Mouse (Mus musculus) liver, embryonic 14.5 days (tissue): Measurements from ENCODE around the gene Celf2. TPM values are rescaled to one million over a fixed set of nuclear protein-coding genes. Genes with fewer than 3 reads are reported as not detected.

ENCODE experiments used
- ATAC-seq: fragments of 200-750 bp; cut with Nextera tagmentation; 2 replicates; pipeline ENCODE4 v1.8.0; 2017; ENCODE audit warnings: moderate number of reproducible peaks, mild to moderate bottlenecking, moderate library complexity; ENCODE audit not compliant: insufficient read depth
- DNase-seq, 3 experiments: peaks; one replicate each; pipeline ENCODE4 v3.0.0-alpha.2; 2012 to 2013; ENCODE audit warnings: low read depth in 3 of 3, low spot score in 3 of 3
- H3K27ac ChIP-seq: fragments of 300-500 bp; sonication (generic); 2 replicates; pipeline ENCODE4 v1.5.1; 2014; ENCODE audit warnings: moderate library complexity, mild to moderate bottlenecking, control low read depth, inconsistent platforms
- H3K27me3 ChIP-seq: fragments of 300-500 bp; sonication (generic); 2 replicates; pipeline ENCODE4 v1.6.1; 2014; ENCODE audit warnings: mild to moderate bottlenecking, low read length, moderate library complexity; ENCODE audit not compliant: control insufficient read depth, insufficient read depth
- H3K36me3 ChIP-seq: fragments of 300-500 bp; sonication (generic); replicated peaks from 2 replicates; pipeline ENCODE4 v1.6.1; 2014; ENCODE audit warnings: low read depth; ENCODE audit not compliant: control insufficient read depth, insufficient read depth
- H3K4me1 ChIP-seq, 2 experiments: fragments of 200-500 bp in 1 of 2; fragments of 300-500 bp in 1 of 2; sonication (generic) in 1 of 2; replicated peaks; 2 replicates each; pipeline ENCODE4 v1.6.1; 2012 to 2014; ENCODE audit warnings: antibody characterized with exemption in 1 of 2, inconsistent platforms in 1 of 2, low read length in 1 of 2; ENCODE audit not compliant: control insufficient read depth in 2 of 2, insufficient read depth in 2 of 2
- H3K4me2 ChIP-seq: fragments of 300-500 bp; sonication (generic); 2 replicates; pipeline ENCODE4 v1.6.1; 2014; ENCODE audit warnings: low read depth, mild to moderate bottlenecking, control low read depth, moderate library complexity
- H3K4me3 ChIP-seq, 2 experiments: fragments of 200-500 bp in 1 of 2; fragments of 300-500 bp in 1 of 2; sonication (generic) in 1 of 2; 2 replicates each; pipeline ENCODE4 v1.5.1; 2012 to 2014; ENCODE audit warnings: low read depth in 2 of 2, low read length in 2 of 2, mild to moderate bottlenecking in 2 of 2, control low read depth in 1 of 2, inconsistent platforms in 1 of 2, moderate library complexity in 1 of 2; ENCODE audit not compliant: insufficient read depth in 1 of 2
- H3K9ac ChIP-seq: fragments of 300-500 bp; sonication (generic); replicated peaks from 2 replicates; pipeline ENCODE4 v1.6.1; 2014; ENCODE audit warnings: mild to moderate bottlenecking, control low read depth, moderate library complexity
- H3K9me3 ChIP-seq: fragments of 300-500 bp; sonication (generic); 2 replicates; pipeline ENCODE4 v1.6.1; 2016; ENCODE audit warnings: low read length, mixed read lengths; ENCODE audit not compliant: control insufficient read depth
- CTCF ChIP-seq: IDR thresholded peaks from 2 replicates; pipeline ENCODE4 v1.5.1; 2016; ENCODE audit warnings: antibody characterized with exemption, low read depth, control low read depth
- EP300 ChIP-seq: IDR thresholded peaks from 2 replicates; pipeline ENCODE4 v1.6.1; 2016; ENCODE audit warnings: antibody characterized with exemption, low read depth
- WGBS: fragments of 180-500 bp; shearing (Covaris S2); extraction: QIAGEN DNeasy Blood & Tissue Kit; methylation state at CpG from one replicate; pipeline ENCODE4 v1.1.7; 2014; ENCODE audit not compliant: insufficient replicate concordance; 5-methylcytosine and 5-hydroxymethylcytosine counted together
- polyA plus RNA-seq, 2 experiments: library from polyadenylated mRNA; depleted of rRNA in 1 of 2; stranded (reverse) in 1 of 2; unstranded in 1 of 2; fragments of >200 nt; fragmentation: Nextera tagmentation in 1 of 2; extraction: Ambion mirVana in 1 of 2; gene quantifications; 2 replicates each; pipeline versions ENCODE4 v1.2.1 to v1.2.3; 2012 to 2014

Celf2 gene
- polyA plus RNA-seq, 2 experiments = 3.9 to 7.8 TPM

- Histone ChIP-seq H3K4me2 (peak overlapping the region; percentile 56), H3K27me3 (no peaks in the 10 kb centered on the region), H3K9me3 (no peaks in the 10 kb centered on the region), H3K4me1 (peaks cover 0 to 4% of the 10 kb centered on the region in 2 experiments; a peak in 1 of 4 replicates), H3K27ac (no peak overlapping the region), H3K9ac (no peak overlapping the region), H3K36me3 (no peaks in the 10 kb centered on the region), H3K4me3 (peak overlapping the region; percentile 48 to 61)
- ATAC-seq = no peak
- 10% methylated on average over 17 of the region's 17 CpGs for WGBS
- TF ChIP-seq CTCF = no peak
- TF ChIP-seq EP300 = no peak
- no peak for DNase-seq
Measured at GRCm38 (mm10) chr2:6721460-6722401, 787.6 kb downstream of the Celf2 start.

DNA sequence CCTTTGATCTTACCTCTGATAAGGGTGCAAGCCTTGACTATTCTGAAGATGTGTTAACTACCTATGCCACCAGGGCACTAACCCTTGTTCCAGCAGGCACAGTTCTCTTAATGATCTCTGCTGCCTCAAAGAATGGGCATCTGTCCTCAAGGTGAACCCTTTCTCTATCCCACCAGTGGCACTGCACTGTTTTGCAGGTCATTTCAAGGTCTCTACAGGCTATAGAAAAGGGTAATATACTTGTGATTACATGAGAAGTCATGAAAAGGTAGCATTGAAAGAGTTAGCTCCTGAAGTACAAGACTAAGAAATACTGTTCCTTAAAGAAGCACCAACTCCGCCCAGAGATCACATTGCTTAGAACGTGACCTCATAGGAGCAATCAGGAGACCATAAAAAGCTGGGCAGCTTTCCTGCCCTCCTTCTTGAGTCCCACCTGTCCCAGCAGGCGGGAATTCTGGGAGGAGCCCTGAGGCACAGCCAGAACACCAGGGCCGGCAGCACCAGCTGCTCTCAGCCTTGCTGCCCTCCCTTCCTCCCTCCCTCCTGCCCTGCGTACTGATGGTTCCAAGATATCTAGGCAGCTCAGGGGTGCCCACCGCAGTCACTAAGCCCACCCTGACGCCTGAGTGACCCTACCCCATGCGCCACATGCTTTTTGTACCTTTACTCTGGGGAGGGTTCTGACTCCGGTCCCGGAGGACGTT is 788.5 kb downstream of the Celf2 start:
- Histone ChIP-seq H3K9ac (0 out of 2 replicates have a peak overlapping the region, but pooled peaks have one; percentile 20), H3K4me2 (peak overlapping the region; percentile 56), H3K4me1 (peaks cover 0 to 4% of the 10 kb centered on the region in 2 experiments; a peak in 1 of 4 replicates), H3K9me3 (no peaks in the 10 kb centered on the region), H3K27ac (no peak overlapping the region), H3K4me3 (peak overlapping the region; percentile 48 to 61), H3K36me3 (no peaks in the 10 kb centered on the region), H3K27me3 (no peaks in the 10 kb centered on the region)
- WGBS = 8% methylated on average over 11 of the region's 11 CpGs
- TF ChIP-seq EP300 = no peak
- no peak for TF ChIP-seq CTCF
- peak; percentile 41; the same call in 1 of the 2 replicates for ATAC-seq
- no peak for DNase-seq

- TF ChIP-seq CTCF (no peak), EP300 (no peak)
- peak overlapping the region; percentile 9; the same call in 1 of the 2 replicates for H3K4me2 ChIP-seq
- H3K27ac ChIP-seq = no peak overlapping the region
- no peaks in the 10 kb centered on the region for H3K27me3 ChIP-seq
- peaks cover 0 to 3% of the 10 kb centered on the region in 2 experiments; a peak in 1 of 4 replicates for H3K4me1 ChIP-seq
- H3K36me3 ChIP-seq = no peaks in the 10 kb centered on the region
- H3K9ac ChIP-seq = no peak overlapping the region
- no peak for ATAC-seq
- DNase-seq = no peak
- H3K9me3 ChIP-seq = no peaks in the 10 kb centered on the region
- 0 out of 4 replicates have a peak overlapping the region, but pooled peaks of 1 of the 2 experiments have one; percentile 6 for H3K4me3 ChIP-seq
Measured at GRCm38 (mm10) chr2:6718864-6719263, 790.5 kb downstream of the Celf2 start.

- no peak for DNase-seq
- Histone ChIP-seq H3K27ac (no peak overlapping the region), H3K27me3 (no peaks in the 10 kb centered on the region), H3K36me3 (no peaks in the 10 kb centered on the region), H3K9me3 (no peaks in the 10 kb centered on the region), H3K4me1 (peaks cover 0 to 2% of the 10 kb centered on the region in 2 experiments; a peak in 1 of 4 replicates), H3K9ac (no peak overlapping the region), H3K4me2 (no peak overlapping the region), H3K4me3 (no peak overlapping the region)
- no peak for ATAC-seq
- TF ChIP-seq EP300 = no peak
- no peak for TF ChIP-seq CTCF
- WGBS = 24% methylated on average over 3 of the region's 3 CpGs
Measured at GRCm38 (mm10) chr2:6717953-6718352, 791.4 kb downstream of the Celf2 start.

GRCm38 (mm10) chr2:6715562-6715961 is 793.8 kb downstream of the Celf2 start:
- ATAC-seq = no peak

More at GRCm38 (mm10) chr2:6715562-6715961, 793.8 kb downstream of the Celf2 start:
- DNase-seq = no peak
- TF ChIP-seq EP300 (no peak), CTCF (no peak)
- H3K27me3 ChIP-seq = no peaks in the 10 kb centered on the region
- H3K4me1 ChIP-seq = peaks cover 0 to 12% of the 10 kb centered on the region in 2 experiments; a peak in 2 of 4 replicates
- no peaks in the 10 kb centered on the region for H3K36me3 ChIP-seq
- H3K4me2 ChIP-seq = no peak overlapping the region
- WGBS = 62% methylated on average over 3 of the region's 3 CpGs
- no peak overlapping the region for H3K27ac ChIP-seq
- H3K9me3 ChIP-seq = no peaks in the 10 kb centered on the region
- no peak overlapping the region for H3K9ac ChIP-seq
- no peak overlapping the region for H3K4me3 ChIP-seq
